8 mouse cellular contexts compared by ENCODE assay signal in the genomic region with DNA sequence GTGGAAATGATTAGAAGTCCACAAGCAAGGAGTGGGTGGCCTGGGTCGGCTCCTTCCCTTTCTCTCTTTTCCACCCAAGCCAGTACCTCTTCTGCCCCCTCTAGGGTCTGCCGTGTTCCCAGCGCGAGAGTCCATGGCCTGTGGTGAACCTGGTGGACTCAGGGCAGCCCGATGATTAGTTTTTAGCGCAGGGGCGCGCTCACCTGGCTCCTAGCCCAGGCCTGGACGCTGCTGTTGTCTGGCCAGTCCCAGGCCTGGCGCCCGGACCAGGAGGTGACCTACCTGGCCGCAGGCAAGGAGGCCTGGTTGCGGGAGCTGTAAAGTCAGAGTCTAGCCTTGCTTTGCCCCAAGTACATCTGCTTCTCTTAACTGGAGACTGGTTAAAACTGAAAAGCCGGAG. TPM values are rescaled to one million over a fixed set of nuclear protein-coding genes. Genes with fewer than 3 reads are reported as not detected.
A peak's percentile ranks its signal among the peaks of the same experiment; 100 is the strongest.
DNase-seq lines count a peak whose midpoint lies in the region; ATAC-seq and TF ChIP-seq lines count a peak whose summit lies in the region.

Gene Magix (minus strand): TSS at position 388 of the 400 bp plus-strand sequence.

- no peaks in the 10 kb centered on the region for H3K36me3 ChIP-seq in embryonic facial prominence, embryonic 13.5 days
- no peaks in the 10 kb centered on the region for H3K36me3 ChIP-seq in limb, embryonic 12.5 days
- H3K36me3 ChIP-seq in small intestine, adult 2 months (ENCODE audit: control insufficient read depth, insufficient read depth, low read length), result no peaks in the 10 kb centered on the region

- peak; percentile 26 for DNase-seq in brain, adult 2 months (ENCODE audit: low read depth, low spot score)
- peak; percentile 43 to 46 for DNase-seq in heart, postnatal 36 days
- DNase-seq in B cell, adult 2 months, result no peak
- no peak for DNase-seq in retina, postnatal 1 day

- no peaks in the 10 kb centered on the region for H3K9me3 ChIP-seq in embryonic facial prominence, embryonic 13.5 days
- H3K9me3 ChIP-seq in limb, embryonic 12.5 days, result no peaks in the 10 kb centered on the region

- TF ChIP-seq CTCF in small intestine, adult 2 months (IDR thresholded peaks at IDR 0.05; ENCODE audit: extremely low read depth, insufficient read length, insufficient replicate concordance, low read depth, low read length), result no peak

- no peak for TF ChIP-seq POLR2A in small intestine, adult 2 months (IDR thresholded peaks at IDR 0.05; ENCODE audit: low read depth, low read length)

- H3K4me1 ChIP-seq in embryonic facial prominence, embryonic 13.5 days, result no peaks in the 10 kb centered on the region
- H3K4me1 ChIP-seq in limb, embryonic 12.5 days (replicated peaks), result no peaks in the 10 kb centered on the region
- no peaks in the 10 kb centered on the region for H3K4me1 ChIP-seq in small intestine, adult 2 months (ENCODE audit: control insufficient read depth, insufficient read depth, insufficient read length, low read length)

- intact Hi-C loops in heart, postnatal 36 days (cut with DNase I), result no loop called here

- H3K27me3 ChIP-seq in embryonic facial prominence, embryonic 13.5 days, result no peaks in the 10 kb centered on the region
- no peaks in the 10 kb centered on the region for H3K27me3 ChIP-seq in limb, embryonic 12.5 days
- no peaks in the 10 kb centered on the region for H3K27me3 ChIP-seq in small intestine, adult 2 months (ENCODE audit: control insufficient read depth, insufficient read depth, low read length)

- H3K27ac ChIP-seq in embryonic facial prominence, embryonic 13.5 days, result no peak within 1 kb of the TSS
- no peak within 1 kb of the TSS for H3K27ac ChIP-seq in limb, embryonic 12.5 days
- no peak within 1 kb of the TSS for H3K27ac ChIP-seq in small intestine, adult 2 months (ENCODE audit: insufficient read depth, low read depth, low read length)

- 61% methylated on average over 14 of the region's 14 CpGs for WGBS in embryonic facial prominence, embryonic 13.5 days
- 62% methylated on average over 14 of the region's 14 CpGs for WGBS in limb, embryonic 12.5 days
- 58% methylated on average over 14 of the region's 14 CpGs for WGBS in small intestine, adult 2 months

- H3K4me2 ChIP-seq in embryonic facial prominence, embryonic 13.5 days, result peak within 1 kb of the TSS; percentile 54
- H3K4me2 ChIP-seq in limb, embryonic 12.5 days, result peak within 1 kb of the TSS; percentile 51

- no peak for ATAC-seq in embryonic facial prominence, embryonic 13.5 days (ENCODE audit: insufficient number of reproducible peaks, insufficient read depth, low FRiP score, low TSS enrichment, low read depth)
- ATAC-seq in limb, embryonic 12.5 days (ENCODE audit: insufficient number of reproducible peaks, insufficient read depth, low FRiP score, low TSS enrichment, low read depth), result no peak
- no peak for ATAC-seq in inflammation-experienced regulatory T-cells, adult 6 months

- peak within 1 kb of the TSS; percentile 33 for H3K4me3 ChIP-seq in embryonic facial prominence, embryonic 13.5 days
- peak within 1 kb of the TSS; percentile 24 for H3K4me3 ChIP-seq in limb, embryonic 12.5 days (replicated peaks)
- peak within 1 kb of the TSS; percentile 64 for H3K4me3 ChIP-seq in small intestine, adult 2 months (ENCODE audit: low read depth, low read length)

- 0 out of 2 replicates have a peak within 1 kb of the TSS, but pooled peaks have one; percentile 49 for H3K9ac ChIP-seq in embryonic facial prominence, embryonic 13.5 days
- H3K9ac ChIP-seq in limb, embryonic 12.5 days (replicated peaks), result no peak within 1 kb of the TSS

RNA-seq across cellular contexts. Expression of gene Magix, which starts in this region (rescaled TPM):
- polyA plus RNA-seq in embryonic facial prominence, embryonic 13.5 days (2015; fragmentation: Nextera tagmentation; extraction: Ambion mirVana), result 0.66 TPM in 1 of 2 replicates, not detected in the other
- total RNA-seq in heart, postnatal 36 days (2021), result 10 to 100 TPM; 25.2 to 33.2 TPM
- 0.31 TPM in 1 of 2 replicates, not detected in the other for polyA plus RNA-seq in limb, embryonic 12.5 days (2016; fragmentation: Nextera tagmentation; extraction: Ambion mirVana)
- polyA plus RNA-seq in small intestine, adult 2 months (2012; rRNA removed), result 0.90 and 1.5 TPM in 2 replicates
- polyA plus RNA-seq in inflammation-experienced regulatory T-cells, adult 6 months (2017; shearing (Covaris generic)), result not detected

Comparison
In these comparisons a context has a peak if more than half of its experiments do, and no peak if none do; other contexts are left out.
1. DNase-seq: peak in brain, adult 2 months (single experiment) and heart, postnatal 36 days (2 of 2); none in B cell, adult 2 months (0 of 2) and retina, postnatal 1 day (single experiment).
2. Peak in every context shown above with its lines, with median percentiles within 50 percentile points of each other: H3K4me3 ChIP-seq.